Mouse (Mus musculus): Measurements from ENCODE around the gene Srsf7. TPM values are rescaled to one million over a fixed set of nuclear protein-coding genes. Genes with fewer than 3 reads are reported as not detected.

The Srsf7 gene
- total RNA-seq, 2 experiments from 2014 or later: 116 to 132 TPM

- DNase-seq (ENCODE audit: low spot score in 2 of 2): no peak
- TF ChIP-seq CTCF (conservative IDR thresholded peaks at IDR 0.05): no peak
- Histone ChIP-seq H3K27ac (no peak overlapping the region), H3K4me3 (no peak overlapping the region)
Measured at GRCm38 (mm10) chr17:80163991-80164390, 43.1 kb downstream of the Srsf7 start.

DNA sequence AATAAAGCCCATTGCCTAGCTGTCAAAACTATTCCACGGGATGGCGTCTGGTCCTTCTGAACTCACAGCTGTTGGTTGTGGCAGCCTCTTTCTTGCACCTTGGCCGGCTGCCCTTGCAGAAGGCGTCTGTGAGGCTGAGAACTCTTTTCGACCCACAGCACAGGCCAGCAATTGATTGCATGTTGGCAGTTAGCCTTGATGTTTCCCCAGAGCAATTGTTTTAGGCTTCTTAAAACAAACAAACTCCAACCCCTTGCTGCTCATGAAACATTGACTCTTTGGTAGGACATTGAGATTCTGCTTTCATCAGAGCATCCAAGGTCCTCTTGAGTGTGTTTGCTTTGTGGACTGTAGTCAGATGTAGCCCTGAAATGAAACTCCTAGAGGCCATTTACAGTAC, 46.7 kb downstream of the Srsf7 start:
- DNase-seq (ENCODE audit: low spot score in 2 of 2): peak; percentile 49 to 63
- Histone ChIP-seq H3K4me3 (no peak overlapping the region), H3K27ac (0 out of 2 replicates have a peak overlapping the region, but pooled peaks have one; percentile 51)
- TF ChIP-seq CTCF (conservative IDR thresholded peaks at IDR 0.05): peak; percentile 49

DNA sequence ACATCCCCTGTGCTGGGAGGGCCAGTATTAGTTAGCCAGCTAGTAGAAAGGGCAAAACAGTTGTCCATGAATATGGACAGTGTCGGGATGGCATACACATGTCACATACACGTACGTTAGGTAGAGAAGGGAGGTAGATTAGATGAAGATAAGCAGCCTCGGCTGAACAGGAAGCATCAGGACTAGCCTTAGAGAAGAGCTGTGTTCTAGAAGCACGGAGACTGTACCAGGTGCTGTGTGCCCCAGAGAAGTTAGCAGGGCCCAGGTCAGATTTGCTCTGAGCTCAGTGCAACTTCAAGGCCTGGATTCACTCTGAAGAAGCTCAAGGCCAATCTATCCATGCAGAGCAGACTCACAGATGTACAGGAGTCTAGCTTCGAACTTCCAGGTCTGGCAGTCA, 49.6 kb downstream of the Srsf7 start:
- Histone ChIP-seq H3K27ac (no peak overlapping the region), H3K4me3 (no peak overlapping the region)
- no peak for TF ChIP-seq CTCF (conservative IDR thresholded peaks at IDR 0.05)
- DNase-seq (ENCODE audit: low spot score in 2 of 2): no peak

DNA sequence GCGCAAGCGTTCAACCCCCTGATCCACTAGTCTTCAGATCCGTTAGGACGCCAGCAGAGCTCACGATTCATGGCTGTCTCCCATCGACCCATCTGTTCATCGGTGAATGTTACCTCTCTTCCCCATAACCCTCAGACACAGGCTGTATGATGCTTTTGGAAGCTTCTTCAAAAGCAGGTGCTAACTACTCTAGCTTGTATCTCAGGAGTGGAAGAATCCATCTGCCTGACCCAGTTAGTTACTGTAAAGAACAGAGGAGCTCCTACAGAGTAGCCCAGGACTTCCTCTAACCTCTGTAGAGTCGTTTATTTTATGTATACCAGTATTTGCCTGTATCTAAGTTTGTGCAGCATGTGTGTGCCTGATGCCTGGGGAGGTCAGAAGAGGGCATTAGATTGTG, 50.2 kb downstream of the Srsf7 start:
- H3K27ac ChIP-seq: no peak overlapping the region
- no peak overlapping the region for H3K4me3 ChIP-seq
- no peak for DNase-seq (ENCODE audit: low spot score in 2 of 2)
- no peak for TF ChIP-seq CTCF (conservative IDR thresholded peaks at IDR 0.05)

DNA sequence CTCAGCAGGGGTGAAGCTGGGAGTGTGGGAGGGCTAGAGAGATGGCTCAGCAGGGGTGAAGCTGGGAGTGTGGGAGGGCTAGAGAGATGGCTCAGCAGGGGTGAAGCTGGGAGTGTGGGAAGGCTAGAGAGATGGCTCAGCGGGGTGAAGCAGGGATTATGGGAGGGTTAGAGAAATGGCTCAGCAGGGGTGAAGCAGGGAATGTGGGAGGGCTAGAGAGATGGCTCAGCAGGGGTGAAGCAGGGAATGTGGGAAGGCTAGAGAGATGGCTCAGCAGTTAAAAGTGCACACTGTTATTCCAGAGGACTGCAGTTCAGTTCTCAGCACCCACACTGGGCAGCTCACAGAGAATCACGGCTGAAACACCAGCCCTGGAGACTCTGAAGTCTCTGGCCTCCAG, 53.5 kb downstream of the Srsf7 start:
- no peak for TF ChIP-seq CTCF (conservative IDR thresholded peaks at IDR 0.05)
- DNase-seq (ENCODE audit: low spot score in 2 of 2): no peak
- H3K27ac ChIP-seq: no peak overlapping the region
- no peak overlapping the region for H3K4me3 ChIP-seq

DNA sequence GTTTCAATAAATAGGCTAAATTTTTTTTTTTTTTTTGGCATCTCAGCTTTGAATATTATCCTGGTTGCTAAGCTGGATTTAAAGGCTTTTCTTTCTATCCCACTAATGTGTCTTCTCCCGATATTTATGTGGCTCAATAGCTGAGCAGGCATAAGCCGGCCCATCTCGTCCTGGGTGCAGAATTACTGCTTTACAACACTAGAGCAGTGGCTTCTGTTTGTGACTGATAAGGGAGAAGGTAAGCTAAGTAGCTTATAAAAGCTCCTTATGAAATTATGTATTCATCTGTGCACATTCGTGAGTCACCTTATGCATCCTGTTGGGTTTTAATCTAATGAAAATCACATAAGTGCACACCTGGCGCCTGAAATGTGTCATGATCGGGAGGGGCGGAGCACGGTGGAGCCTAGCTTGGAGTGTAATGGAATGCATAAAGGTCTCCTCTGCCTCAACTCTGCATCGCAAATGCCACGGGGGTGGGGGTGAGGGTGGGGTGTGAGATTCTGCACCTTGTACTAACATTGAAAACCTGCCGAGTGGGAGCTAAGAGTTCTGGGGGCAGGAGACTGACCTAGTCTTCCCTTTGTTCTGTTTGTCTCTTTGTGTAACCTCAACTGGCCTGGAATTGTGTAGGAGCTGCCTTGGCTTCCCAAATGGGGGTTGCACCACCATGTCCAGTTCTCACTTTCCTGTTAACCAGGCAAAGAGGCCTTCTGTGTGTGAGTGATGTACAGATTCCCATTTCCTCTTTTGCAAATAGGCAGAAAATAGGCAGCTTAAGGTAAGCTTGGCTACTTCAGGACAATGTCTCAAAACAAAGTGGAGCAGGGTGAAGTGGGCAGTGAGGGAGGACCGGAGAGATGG, 54.1 kb downstream of the Srsf7 start:
- no peak for DNase-seq (ENCODE audit: low spot score in 2 of 2)
- TF ChIP-seq CTCF (conservative IDR thresholded peaks at IDR 0.05): no peak
- Histone ChIP-seq H3K4me3 (no peak overlapping the region), H3K27ac (no peak overlapping the region)

DNA sequence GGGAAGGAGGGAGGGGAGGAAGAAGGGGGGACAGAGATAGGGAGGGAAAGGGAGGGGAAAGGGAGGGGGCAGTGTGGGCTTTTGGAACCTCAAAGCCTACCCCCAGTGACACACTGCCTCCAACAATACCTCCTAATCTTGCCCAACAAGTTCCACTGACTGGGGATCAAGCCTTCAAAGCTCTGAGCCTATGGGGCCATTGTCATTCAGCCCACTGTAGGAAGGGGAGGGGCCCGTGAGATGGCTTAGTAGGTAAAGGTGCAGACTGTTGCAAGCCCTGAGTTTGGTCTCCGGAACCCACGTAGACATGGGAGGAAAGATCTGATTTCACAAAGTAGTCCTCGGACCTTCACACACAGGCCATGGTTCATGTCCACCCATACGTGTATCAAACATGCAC, 55.8 kb downstream of the Srsf7 start:
- DNase-seq (ENCODE audit: low spot score in 2 of 2): no peak
- no peak for TF ChIP-seq CTCF (conservative IDR thresholded peaks at IDR 0.05)
- no peak overlapping the region for H3K4me3 ChIP-seq
- H3K27ac ChIP-seq: no peak overlapping the region

Other genes starting within 250 kb of the Srsf7 start
- 10 to 100 TPM; 62.8 to 67.1 TPM for gene Hnrnpll, start 145.0 kb downstream of the Srsf7 start, total RNA-seq (2021)
- 1 to 10 TPM; 3.8 to 5.4 TPM for gene Galm, start 79.8 kb downstream of the Srsf7 start, total RNA-seq (2021)
- gene Ttc39d, start 153 bp upstream of the Srsf7 start, total RNA-seq (2021): under 1 TPM; 0.15 to 0.28 TPM
- 1 to 10 TPM; 5.1 to 6.1 TPM for gene Gemin6, start 17.1 kb upstream of the Srsf7 start, total RNA-seq (2021)
- 10 to 100 TPM; 18.5 to 19.0 TPM for gene Morn2, start 82.9 kb upstream of the Srsf7 start, total RNA-seq (2021)
- gene Dhx57, start 83.2 kb upstream of the Srsf7 start, total RNA-seq (2021): 10 to 100 TPM; 37.6 to 38.0 TPM
- gene Arhgef33, start 100.1 kb upstream of the Srsf7 start, total RNA-seq (2021): 1 to 10 TPM; 2.8 to 5.3 TPM
- gene Gm10190, start 166.2 kb upstream of the Srsf7 start, total RNA-seq (2021): 1 to 10 TPM in 1 of 2 experiments, not detected in 1; 1.5 TPM